Mouse (Mus musculus) spleen, adult 2 months (tissue): Measurements from ENCODE around the gene Disp1.

Experiments
- CTCF ChIP-seq: fragments of 200-500 bp; IDR thresholded peaks from 2 replicates; pipeline ENCODE4 v1.5.1; 2011; ENCODE audit warnings: mild to moderate bottlenecking, inconsistent platforms; ENCODE audit not compliant: insufficient read depth, insufficient read length, insufficient replicate concordance; ENCODE audit errors: extremely low read depth
- POLR2A ChIP-seq: fragments of 200-500 bp; IDR thresholded peaks from 2 replicates; pipeline ENCODE4 v1.6.1; 2011; ENCODE audit warnings: low read depth, low read length, inconsistent platforms

DNA sequence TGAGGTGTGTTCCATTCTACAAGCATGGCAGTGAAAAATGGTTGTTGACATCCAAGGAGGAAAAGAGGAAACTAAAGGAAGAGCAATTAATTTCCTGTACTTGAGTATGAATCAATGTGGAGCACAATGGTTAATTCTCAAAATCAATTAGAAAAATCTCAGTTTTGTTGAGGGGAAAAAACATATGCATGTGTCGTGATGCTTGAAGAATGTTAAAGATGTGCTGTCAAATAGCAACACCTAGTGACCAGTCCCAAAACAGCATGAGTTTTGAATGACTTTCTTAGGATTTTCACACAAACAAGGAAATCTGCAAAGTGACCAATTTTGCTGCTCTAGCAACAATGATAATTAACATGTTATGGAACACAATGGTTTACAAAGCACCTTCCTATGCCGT is 16.6 kb upstream of the Disp1 start:
- no peak for TF ChIP-seq CTCF
- TF ChIP-seq POLR2A = no peak
